Mouse (Mus musculus) forebrain, embryonic 14.5 days (tissue): ENCODE measurements around the gene 5730596B20Rik. TPM values are rescaled to one million over a fixed set of nuclear protein-coding genes. Genes with fewer than 3 reads are reported as not detected.

ENCODE experiments used
- ATAC-seq: fragments of 200-750 bp; cut with Nextera tagmentation; 2 replicates; pipeline ENCODE4 v1.8.0; 2017; ENCODE audit warnings: mild to moderate bottlenecking, moderate library complexity
- DNase-seq: peaks from one replicate; pipeline ENCODE4 v3.0.0-alpha.2; 2015; ENCODE audit warnings: low spot score
- H3K27ac ChIP-seq: fragments of 300-500 bp; sonication (generic); 2 replicates; pipeline ENCODE4 v1.5.1; 2014; ENCODE audit warnings: low read depth, mild to moderate bottlenecking, control low read depth, low read length, moderate library complexity
- H3K27me3 ChIP-seq: fragments of 300-500 bp; sonication (generic); replicated peaks from 2 replicates; pipeline ENCODE4 v1.6.1; 2014; ENCODE audit warnings: low read length, control low read depth, mixed read lengths; ENCODE audit not compliant: control insufficient read depth, insufficient read depth
- H3K36me3 ChIP-seq: fragments of 300-500 bp; sonication (generic); 2 replicates; pipeline ENCODE4 v1.6.1; 2014; ENCODE audit warnings: low read length, control low read depth; ENCODE audit not compliant: control insufficient read depth, insufficient read depth
- H3K4me1 ChIP-seq: fragments of 300-500 bp; sonication (generic); 2 replicates; pipeline ENCODE4 v1.6.1; 2014; ENCODE audit warnings: antibody characterized with exemption, low read length, control low read depth; ENCODE audit not compliant: control insufficient read depth, insufficient read depth
- H3K4me2 ChIP-seq: fragments of 300-500 bp; sonication (generic); 2 replicates; pipeline ENCODE4 v1.6.1; 2014; ENCODE audit warnings: mild to moderate bottlenecking, control low read depth, low read length
- H3K4me3 ChIP-seq: fragments of 300-500 bp; sonication (generic); 2 replicates; pipeline ENCODE4 v1.5.1; 2014; ENCODE audit warnings: low read depth, low read length, control low read depth
- H3K9ac ChIP-seq: fragments of 300-500 bp; sonication (generic); 2 replicates; pipeline ENCODE4 v1.6.1; 2014; ENCODE audit warnings: mild to moderate bottlenecking, low read length, control low read depth, moderate library complexity
- H3K9me3 ChIP-seq: fragments of 300-500 bp; sonication (generic); replicated peaks from 2 replicates; pipeline ENCODE4 v1.6.1; 2016; ENCODE audit warnings: low read length, control low read depth, mixed read lengths; ENCODE audit not compliant: control insufficient read depth
- WGBS: fragments of 180-500 bp; shearing (Covaris S2); extraction: QIAGEN DNeasy Blood & Tissue Kit; methylation state at CpG from one replicate; pipeline ENCODE4 v1.1.7; 2014; 5-methylcytosine and 5-hydroxymethylcytosine counted together
- polyA plus RNA-seq: library from polyadenylated mRNA; unstranded; fragments of >200 nt; fragmentation: Nextera tagmentation; extraction: Ambion mirVana; gene quantifications from 2 replicates; pipeline ENCODE4 v1.2.1, GENCODE M21; 2014

Gene 5730596B20Rik
- polyA plus RNA-seq, 1 experiment from 2014 or later = not detected

GRCm38 (mm10) chr6:52211170-52211935 lies 34.1 kb downstream of the 5730596B20Rik start:
- no peaks in the 10 kb centered on the region for H3K9me3 ChIP-seq
- peaks cover 98% of the 10 kb centered on the region for H3K27me3 ChIP-seq
- no peak overlapping the region for H3K27ac ChIP-seq
- H3K4me2 ChIP-seq = no peak overlapping the region
- ATAC-seq = peak; percentile 73
- H3K4me1 ChIP-seq = no peaks in the 10 kb centered on the region
- no peak overlapping the region for H3K4me3 ChIP-seq
- no peaks in the 10 kb centered on the region for H3K36me3 ChIP-seq
- H3K9ac ChIP-seq = no peak overlapping the region
- 1% methylated on average over 37 of the region's 37 CpGs for WGBS
- DNase-seq = peak; percentile 88

GRCm38 (mm10) chr6:52211961-52212360 lies 34.7 kb downstream of the 5730596B20Rik start:
- no peak overlapping the region for H3K4me3 ChIP-seq
- no peak overlapping the region for H3K27ac ChIP-seq
- H3K36me3 ChIP-seq = no peaks in the 10 kb centered on the region
- H3K9me3 ChIP-seq = no peaks in the 10 kb centered on the region
- WGBS = 6% methylated on average over 13 of the region's 13 CpGs
- DNase-seq = no peak
- H3K4me1 ChIP-seq = 0 out of 2 replicates have a peak, but pooled peaks cover 1% of the 10 kb centered on the region
- ATAC-seq = no peak
- H3K4me2 ChIP-seq = no peak overlapping the region
- no peak overlapping the region for H3K9ac ChIP-seq
- peaks cover 98% of the 10 kb centered on the region for H3K27me3 ChIP-seq

GRCm38 (mm10) chr6:52212556-52213118 lies 35.3 kb downstream of the 5730596B20Rik start:
- Histone ChIP-seq H3K9ac (no peak overlapping the region), H3K4me1 (peaks cover 6% of the 10 kb centered on the region; the same call in 1 of the 2 replicates), H3K4me2 (no peak overlapping the region), H3K36me3 (no peaks in the 10 kb centered on the region), H3K4me3 (no peak overlapping the region), H3K27ac (no peak overlapping the region), H3K27me3 (peaks cover 98% of the 10 kb centered on the region), H3K9me3 (no peaks in the 10 kb centered on the region)
- ATAC-seq (no peak), DNase-seq (no peak)
- WGBS = 2% methylated on average over 22 of the region's 22 CpGs

GRCm38 (mm10) chr6:52213119-52213986 lies 36.1 kb downstream of the 5730596B20Rik start, which contains the start of the genes Hoxa3 and Gm28308:
Gene Hoxa3, minus strand, starts transcription at chr6:52213336.
Gene Gm28308, minus strand, starts transcription at chr6:52213339.
- ATAC-seq = no peak
- no peak within 1 kb of the TSS for H3K4me2 ChIP-seq
- no peak within 1 kb of the TSS for H3K9ac ChIP-seq
- H3K4me1 ChIP-seq = peaks cover 6% of the 10 kb centered on the region; the same call in 1 of the 2 replicates
- H3K9me3 ChIP-seq = no peaks in the 10 kb centered on the region
- no peaks in the 10 kb centered on the region for H3K36me3 ChIP-seq
- H3K4me3 ChIP-seq = no peak within 1 kb of the TSS
- no peak within 1 kb of the TSS for H3K27ac ChIP-seq
- 3% methylated on average over 38 of the region's 38 CpGs for WGBS
- H3K27me3 ChIP-seq = peaks cover 98% of the 10 kb centered on the region
- no peak for DNase-seq

- H3K4me3 ChIP-seq = no peak overlapping the region
- peaks cover 98% of the 10 kb centered on the region for H3K27me3 ChIP-seq
- no peak for ATAC-seq
- H3K4me1 ChIP-seq = peaks cover 6% of the 10 kb centered on the region; the same call in 1 of the 2 replicates
- H3K4me2 ChIP-seq = no peak overlapping the region
- no peak overlapping the region for H3K9ac ChIP-seq
- H3K27ac ChIP-seq = no peak overlapping the region
- H3K36me3 ChIP-seq = no peaks in the 10 kb centered on the region
- no peaks in the 10 kb centered on the region for H3K9me3 ChIP-seq
- WGBS = 9% methylated on average over 5 of the region's 5 CpGs
- no peak for DNase-seq
Observed at GRCm38 (mm10) chr6:52214271-52214670, 37.0 kb downstream of the 5730596B20Rik start.

GRCm38 (mm10) chr6:52215070-52215469 lies 37.8 kb downstream of the 5730596B20Rik start:
- no peak for ATAC-seq
- Histone ChIP-seq H3K27ac (no peak overlapping the region), H3K4me2 (no peak overlapping the region), H3K9me3 (no peaks in the 10 kb centered on the region), H3K27me3 (peaks cover 98% of the 10 kb centered on the region), H3K4me1 (peaks cover 6% of the 10 kb centered on the region; the same call in 1 of the 2 replicates), H3K9ac (no peak overlapping the region), H3K36me3 (no peaks in the 10 kb centered on the region), H3K4me3 (no peak overlapping the region)
- DNase-seq = no peak
- 12% methylated on average over 3 of the region's 3 CpGs for WGBS

- Histone ChIP-seq H3K4me3 (no peak overlapping the region), H3K4me2 (no peak overlapping the region), H3K4me1 (peaks cover 6% of the 10 kb centered on the region; the same call in 1 of the 2 replicates), H3K9ac (no peak overlapping the region), H3K27ac (no peak overlapping the region), H3K9me3 (no peaks in the 10 kb centered on the region), H3K27me3 (peaks cover 100% of the 10 kb centered on the region), H3K36me3 (no peaks in the 10 kb centered on the region)
- DNase-seq (no peak), ATAC-seq (no peak)
- 2% methylated on average over 30 of the region's 30 CpGs for WGBS
Observed at GRCm38 (mm10) chr6:52215771-52216535, 38.7 kb downstream of the 5730596B20Rik start.
